Mouse (Mus musculus) c-Kit-positive CD71-positive TER-119-positive erythroid progenitor cells, embryonic 14.5 days (primary cell): ENCODE measurements around the gene Mbtd1.

Source experiments
- DNase-seq: peaks from one replicate; pipeline ENCODE4 v3.0.0-alpha.2; 2013; ENCODE audit warnings: low spot score

The Mbtd1 gene

GRCm38 (mm10) chr11:93987026-93987425 is 101.4 kb downstream of the Mbtd1 start:
- no peak for DNase-seq

GRCm38 (mm10) chr11:93987625-93988327 is 102.1 kb downstream of the Mbtd1 start:
- no peak for DNase-seq

DNA sequence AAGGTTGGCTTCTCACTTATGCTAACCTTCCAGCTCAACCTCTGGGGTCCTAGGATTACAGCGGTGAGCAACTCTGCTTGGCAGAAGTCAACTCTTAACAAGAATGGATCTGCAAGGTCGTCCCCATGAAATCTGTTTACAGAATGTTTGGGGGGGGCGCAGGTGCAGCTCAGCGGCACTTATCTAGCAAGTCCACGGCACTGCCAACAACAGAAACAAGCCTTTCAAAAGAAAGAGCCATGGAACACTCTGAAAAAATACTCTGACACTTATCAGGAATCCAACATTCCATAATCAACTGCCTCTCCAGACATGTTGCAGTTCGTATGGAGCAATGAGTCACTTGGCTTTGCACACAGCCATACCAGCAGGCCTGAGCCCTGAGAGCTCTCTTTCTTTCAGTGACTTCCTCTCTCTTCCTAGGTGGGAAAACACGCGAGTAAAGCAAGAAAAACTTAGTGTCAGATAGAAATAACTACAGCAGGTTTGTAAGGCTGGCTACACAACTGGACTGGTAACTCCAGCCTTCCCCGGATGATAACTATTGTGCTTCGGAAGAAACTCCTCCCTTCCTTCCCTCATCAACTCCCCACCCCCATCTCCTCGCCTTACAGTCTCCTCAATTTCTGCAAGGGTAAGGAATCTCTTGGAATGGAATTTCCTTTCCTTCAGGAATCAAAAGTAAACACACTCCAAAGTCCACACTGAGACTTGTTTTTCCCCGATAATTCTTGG is 102.8 kb downstream of the Mbtd1 start:
- DNase-seq: no peak

DNA sequence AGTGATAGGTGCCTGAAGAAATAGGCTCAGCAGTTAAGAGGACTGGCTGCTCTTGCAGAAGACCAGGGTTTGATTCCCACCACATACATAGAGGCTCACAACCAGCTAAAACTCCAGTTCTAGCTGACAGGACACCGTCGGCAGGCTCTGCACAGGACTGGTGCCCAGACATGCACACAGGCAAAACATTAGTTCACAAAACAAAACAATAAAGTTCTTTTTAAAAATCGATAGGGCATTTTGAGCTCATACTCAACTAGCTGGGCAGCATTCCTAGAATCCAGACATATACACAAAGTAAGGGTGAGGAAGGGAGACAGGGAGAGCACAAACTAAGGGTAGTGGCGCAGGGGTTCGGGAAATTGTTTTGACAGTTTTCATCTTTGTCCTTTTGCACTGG is 108.9 kb downstream of the Mbtd1 start:
- DNase-seq: peak; percentile 7

DNA sequence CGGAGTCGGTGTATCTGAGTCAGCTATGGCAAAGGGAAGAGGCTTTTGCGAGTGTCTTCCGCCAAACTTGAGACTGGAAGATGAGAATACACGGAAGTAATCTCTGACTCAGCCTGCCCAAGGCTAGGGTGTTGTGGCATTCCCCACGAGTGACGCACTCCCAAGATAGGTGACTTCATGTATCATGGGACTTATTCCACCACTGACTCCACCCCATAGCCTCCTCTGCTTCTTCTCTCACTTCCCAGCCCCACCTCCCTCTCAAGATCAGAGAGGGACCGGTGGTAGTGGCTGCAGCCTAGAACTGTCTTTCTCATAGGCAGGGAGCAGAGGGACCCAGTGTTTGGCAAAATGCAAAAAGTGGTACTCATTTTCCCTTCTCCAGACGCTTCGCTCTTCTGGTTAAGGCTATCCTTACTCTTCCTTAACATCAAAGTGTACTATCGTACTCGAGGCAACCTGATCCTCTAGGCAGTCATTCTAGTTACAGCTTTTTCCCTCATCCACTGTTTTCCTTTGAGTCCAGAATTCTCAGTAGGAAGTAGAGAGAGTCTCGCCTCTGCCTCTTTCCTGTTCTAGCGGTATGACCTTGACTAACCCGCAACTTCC is 109.6 kb downstream of the Mbtd1 start:
- DNase-seq: peak; percentile 84

DNA sequence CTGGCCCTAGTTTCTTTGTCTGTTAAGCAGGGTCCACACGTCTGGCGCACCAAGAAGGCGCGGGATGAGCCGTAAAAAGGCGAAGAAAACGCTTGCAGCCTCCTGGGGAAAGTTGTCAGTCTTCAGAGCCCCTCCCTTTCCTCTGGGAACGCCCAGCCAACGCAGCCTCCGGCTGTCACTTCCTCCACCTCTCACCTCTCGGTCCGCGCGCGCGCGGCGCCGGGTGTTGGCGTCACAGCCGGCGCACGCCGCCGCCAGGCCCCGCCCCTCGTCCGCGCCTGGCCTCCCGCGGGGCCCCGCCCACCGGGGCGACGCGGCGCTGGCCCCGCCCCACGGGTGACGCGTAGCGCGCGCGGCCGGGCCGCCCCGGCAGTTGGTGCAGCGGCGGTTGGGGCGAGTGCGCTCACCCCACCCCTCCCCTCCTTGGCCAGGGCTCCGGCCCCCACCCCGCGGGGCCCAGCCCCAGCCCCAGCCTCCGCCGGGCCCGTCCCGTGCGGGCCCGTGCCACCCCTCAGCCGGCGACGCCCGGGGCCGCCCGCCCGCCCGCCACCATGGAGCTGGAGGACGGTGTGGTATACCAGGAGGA is 110.2 kb downstream of the Mbtd1 start, which contains the start of gene Spag9:
Gene Spag9 (plus strand): TSS at position 372 of the 586 bp plus-strand sequence.
- peak; percentile 91 for DNase-seq
